Mouse (Mus musculus) lung, postnatal 10 days (tissue): ENCODE measurements at regions not wholly inside any gene's neighbourhood (a gene's known extent, or its start where the extent isn't known, plus 50 kb on each side); places are given as distances from the start of the nearest gene placed in this dataset.
A peak's percentile ranks its signal among the peaks of the same experiment; 100 is the strongest.

Experiments used
- DNase-seq: peaks from one replicate; pipeline ENCODE4 v3.0.0; 2021

GRCm38 (mm10) chr14:105494415-105494814 lies 236.0 kb downstream of the Ndfip2 start:
- no peak for DNase-seq

DNA sequence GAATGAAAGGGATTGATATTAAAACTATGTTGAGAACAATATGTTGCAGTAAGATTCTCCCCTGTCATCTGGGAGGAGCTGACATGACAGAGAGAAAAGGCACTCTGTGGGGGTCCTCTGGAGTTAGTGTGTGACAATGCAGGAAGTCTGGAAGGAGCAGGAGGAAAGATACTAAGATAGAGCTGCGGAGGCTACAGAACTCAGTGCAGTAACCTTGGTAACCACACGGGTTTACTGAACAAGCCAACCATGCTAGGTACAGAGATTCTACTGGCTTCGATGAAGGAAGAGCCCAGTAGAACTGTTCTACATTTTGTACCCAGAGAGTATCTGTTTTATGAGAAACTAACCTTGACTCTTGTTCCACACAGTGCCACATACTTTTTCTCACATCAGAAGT lies 231.8 kb downstream of the Ndfip2 start:
- DNase-seq: no peak

DNA sequence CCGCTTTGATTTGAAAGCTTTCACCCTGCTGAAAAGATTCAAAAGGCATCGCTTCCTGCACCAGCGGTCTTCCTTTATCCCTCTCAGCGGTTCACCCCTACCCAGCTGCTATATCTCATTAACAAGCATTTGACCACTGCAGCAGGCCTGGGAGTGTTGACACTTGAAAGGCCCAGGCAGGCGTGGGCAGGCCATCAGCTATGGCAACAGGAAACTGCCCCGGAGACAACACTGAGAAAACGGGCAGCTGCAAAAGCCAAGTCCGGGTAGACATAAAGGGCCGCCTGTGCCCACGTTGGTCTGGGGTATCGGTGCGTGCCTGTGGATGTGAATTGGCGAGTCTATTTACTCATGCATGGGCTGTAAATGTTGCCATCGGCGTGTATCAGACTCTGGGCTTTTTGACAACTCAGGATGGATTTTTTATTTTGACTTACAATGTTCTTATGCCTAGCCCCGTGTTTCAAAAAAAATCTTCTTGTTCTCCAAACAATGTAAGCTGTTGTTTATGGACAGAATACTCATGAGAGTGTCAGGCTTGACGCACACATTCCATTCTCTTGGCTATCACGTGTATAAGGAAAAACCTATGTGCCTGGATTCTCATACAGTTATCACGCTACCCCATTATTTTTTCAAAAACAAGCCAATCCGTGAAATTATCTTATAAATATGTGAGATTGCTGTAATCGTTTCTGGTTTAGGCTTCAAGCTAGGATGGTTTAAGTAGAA lies 225.1 kb downstream of the Ndfip2 start:
- peak; percentile 74 for DNase-seq

- peak; percentile 33 for DNase-seq
Measured at GRCm38 (mm10) chr14:105482644-105483351, 224.4 kb downstream of the Ndfip2 start.

DNA sequence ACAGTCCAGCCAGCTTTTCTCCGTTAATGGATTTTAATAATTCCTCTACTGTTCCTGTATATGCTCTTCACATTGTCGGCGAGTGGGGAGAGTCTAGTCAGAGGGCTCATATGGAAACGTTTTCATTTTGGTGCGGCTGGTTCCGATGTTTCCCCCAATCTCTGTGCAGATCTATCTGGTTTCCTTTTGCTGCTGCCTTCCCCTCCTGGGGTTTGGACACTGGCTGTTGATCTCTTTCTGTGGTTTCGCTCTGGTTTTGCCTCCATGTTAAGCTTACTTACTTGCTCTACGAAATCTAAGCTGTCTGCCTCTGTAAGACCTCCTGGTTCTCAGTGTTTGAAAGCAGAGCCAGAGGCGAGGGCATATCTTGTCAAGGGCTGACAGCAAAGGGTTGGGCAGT lies 221.7 kb downstream of the Ndfip2 start:
- DNase-seq: no peak

- DNase-seq: peak; percentile 57
Measured at GRCm38 (mm10) chr14:105474991-105475553, 216.7 kb downstream of the Ndfip2 start.

- peak; percentile 23 for DNase-seq
Measured at GRCm38 (mm10) chr14:105448919-105449458, 190.6 kb downstream of the Ndfip2 start.

DNA sequence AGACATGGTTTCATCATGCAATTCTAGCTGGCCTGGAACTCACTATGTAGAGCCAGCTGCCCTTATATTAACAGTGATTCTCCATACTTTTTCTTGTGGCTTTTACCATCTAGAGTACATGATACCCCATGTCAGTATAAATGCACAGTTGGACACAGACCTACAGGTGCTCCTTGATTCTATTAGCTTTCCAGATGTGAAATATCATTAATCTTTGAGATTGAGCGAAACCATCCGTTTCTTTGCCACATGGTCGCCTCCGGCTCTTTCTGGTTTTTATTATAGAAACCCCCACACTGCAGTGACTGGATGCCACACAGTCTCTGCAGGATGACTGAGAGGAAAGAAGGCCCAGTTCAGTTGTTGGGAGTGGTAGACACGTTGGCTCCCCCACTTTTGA lies 188.7 kb downstream of the Ndfip2 start:
- no peak for DNase-seq

DNA sequence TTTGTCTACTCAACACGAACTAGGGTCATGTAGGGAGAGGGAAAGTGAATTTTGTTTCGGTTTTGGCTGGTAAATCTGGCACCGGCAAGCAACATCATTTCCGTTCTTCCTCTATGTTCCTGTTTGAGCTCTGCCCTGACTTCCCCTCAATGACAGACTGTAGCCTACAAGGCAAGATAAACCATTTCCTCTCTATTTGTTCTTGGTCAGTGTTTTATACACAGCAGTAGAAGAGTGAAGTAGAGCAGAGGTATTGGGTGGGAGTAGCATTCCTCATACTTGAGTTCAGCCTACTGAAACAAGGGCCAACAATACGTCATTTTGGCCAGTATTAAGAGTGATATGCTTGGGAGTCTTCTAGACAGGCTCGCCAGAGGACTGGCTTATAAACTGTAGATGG lies 177.0 kb downstream of the Ndfip2 start:
- peak; percentile 15 for DNase-seq

DNA sequence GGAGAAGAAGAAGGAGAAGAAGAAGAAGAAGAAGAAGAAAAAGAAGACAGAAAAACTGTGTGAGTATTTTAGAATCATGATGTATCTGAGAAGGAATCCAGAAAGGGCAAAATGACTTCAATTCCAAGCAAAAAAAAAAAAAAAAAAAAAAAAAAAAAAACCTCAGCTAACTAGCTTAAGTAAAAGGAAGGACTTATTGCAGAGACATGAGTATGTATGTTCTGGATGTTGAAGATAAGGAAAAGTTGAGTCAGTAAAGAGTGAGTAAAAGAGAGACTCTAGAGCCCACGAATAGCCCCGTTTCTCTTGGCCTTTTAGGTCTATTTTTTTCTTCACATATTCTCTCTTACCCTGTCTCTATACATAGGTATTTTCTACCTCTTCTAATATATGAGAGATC lies 175.1 kb downstream of the Ndfip2 start:
- DNase-seq: no peak

DNA sequence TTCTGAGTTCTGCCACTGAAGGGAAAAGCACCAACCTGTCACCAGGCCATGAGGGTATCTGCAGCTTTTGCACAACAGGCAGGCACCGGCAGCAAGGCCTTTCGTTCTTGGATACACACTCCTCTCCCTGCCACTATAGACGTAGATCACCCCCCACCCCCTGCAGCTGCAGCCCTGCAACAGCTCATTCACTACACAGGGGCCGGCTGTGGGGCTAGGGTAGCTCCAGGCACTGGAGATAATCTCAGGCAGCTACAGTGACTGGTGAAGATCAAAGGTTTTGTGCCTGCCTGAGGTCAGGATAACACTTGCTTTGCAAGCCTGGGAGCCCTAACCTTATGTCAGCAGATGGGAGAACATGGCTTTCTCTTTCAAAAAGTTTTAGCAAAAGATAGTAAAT lies 174.3 kb downstream of the Ndfip2 start:
- DNase-seq: no peak

DNA sequence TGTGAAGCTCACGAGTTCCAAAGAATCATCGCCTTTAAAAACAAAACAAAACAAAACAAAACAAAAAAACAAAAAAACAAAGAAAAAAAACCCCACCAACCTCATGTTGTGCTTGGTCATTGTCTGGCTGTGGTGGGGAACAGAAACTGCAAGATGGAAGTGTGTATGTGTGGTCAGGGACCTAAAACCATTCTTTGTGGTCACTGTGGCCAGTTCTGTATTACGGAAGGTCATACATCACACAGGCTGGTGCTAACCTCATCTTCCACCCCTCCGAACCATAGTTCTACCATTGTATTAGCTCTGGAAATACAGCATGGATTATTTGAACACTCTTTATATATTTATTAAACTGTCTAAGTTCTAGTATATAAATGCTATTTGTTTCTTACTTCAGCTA lies 173.2 kb downstream of the Ndfip2 start:
- no peak for DNase-seq

GRCm38 (mm10) chr14:105429664-105430257 lies 171.4 kb downstream of the Ndfip2 start:
- no peak for DNase-seq

DNA sequence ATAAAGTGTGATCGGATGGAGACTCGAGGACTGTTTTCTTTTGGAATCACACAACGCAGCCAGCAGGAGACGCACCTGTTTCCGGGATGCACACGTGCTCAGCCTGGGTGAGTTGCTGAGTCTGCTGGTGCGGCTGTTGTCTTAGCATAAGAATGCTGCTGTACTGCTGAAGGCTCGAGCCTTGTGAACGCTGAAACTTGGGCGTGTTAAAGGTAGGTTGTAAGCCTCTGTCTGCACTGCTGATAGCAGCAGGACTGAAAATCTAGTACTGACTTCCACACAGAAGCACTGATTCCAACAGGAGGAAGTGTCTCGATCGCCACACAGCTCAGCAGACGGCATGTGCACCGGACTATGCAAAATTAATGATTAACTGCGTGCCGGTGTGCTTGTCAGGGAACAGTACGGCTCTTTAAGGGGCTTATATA lies 169.1 kb downstream of the Ndfip2 start:
- no peak for DNase-seq

GRCm38 (mm10) chr14:105426597-105427334 lies 168.4 kb downstream of the Ndfip2 start:
- DNase-seq: no peak

- no peak for DNase-seq
Measured at GRCm38 (mm10) chr14:105417967-105418366, 159.6 kb downstream of the Ndfip2 start.

GRCm38 (mm10) chr14:105417458-105417960 lies 159.1 kb downstream of the Ndfip2 start:
- no peak for DNase-seq

- DNase-seq: no peak
Measured at GRCm38 (mm10) chr14:105416964-105417363, 158.6 kb downstream of the Ndfip2 start.

DNA sequence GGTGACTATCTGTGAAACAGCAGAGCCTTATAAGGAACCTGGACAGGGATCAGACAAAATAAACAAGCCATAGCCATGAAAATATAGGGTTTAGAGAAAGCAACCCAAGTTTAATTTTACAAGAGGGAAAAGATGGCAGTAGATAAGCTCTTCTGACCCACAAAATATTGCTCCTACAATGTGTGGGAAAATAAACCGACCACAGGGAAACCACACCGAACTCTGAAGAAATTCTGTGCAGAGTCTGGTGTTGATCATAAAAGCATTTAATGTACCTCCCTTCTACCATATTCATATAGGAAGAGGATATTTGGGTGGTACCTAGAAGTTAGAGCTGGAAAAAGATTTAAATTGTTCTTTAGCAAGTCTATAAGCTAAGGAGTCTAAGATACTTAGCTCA lies 146.3 kb downstream of the Ndfip2 start:
- no peak for DNase-seq

- no peak for DNase-seq
Measured at GRCm38 (mm10) chr14:105404241-105404640, 145.9 kb downstream of the Ndfip2 start.

DNA sequence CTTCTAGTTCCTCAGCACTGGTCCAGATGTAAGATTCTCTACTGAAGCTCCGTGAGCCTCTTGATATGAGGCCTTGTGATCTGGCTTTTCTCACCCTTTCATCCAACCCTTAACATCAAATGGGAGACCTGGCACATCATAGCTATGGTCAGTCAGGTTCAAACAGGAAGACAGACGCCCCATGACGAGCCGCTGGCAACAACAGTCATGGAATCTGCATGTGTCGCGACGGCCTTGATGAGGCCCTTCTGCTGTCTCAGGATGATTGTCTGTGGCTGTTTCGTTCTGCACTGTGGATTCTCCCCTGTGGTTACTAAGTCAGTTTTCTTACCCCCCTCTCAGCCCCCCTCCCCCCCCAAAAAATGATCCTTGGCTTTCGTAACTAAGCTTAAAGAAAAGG lies 144.9 kb downstream of the Ndfip2 start:
- DNase-seq: no peak

- no peak for DNase-seq
Measured at GRCm38 (mm10) chr14:105402556-105402955, 144.2 kb downstream of the Ndfip2 start.

GRCm38 (mm10) chr14:105397467-105397866 lies 139.1 kb downstream of the Ndfip2 start:
- peak; percentile 89 for DNase-seq
